Mouse (Mus musculus) mouse trophoblast stem cell (cell line): Measurements from ENCODE around the gene Tada2a.

ENCODE experiments used
- in situ Hi-C, 2 experiments: fragments of 300-500 bp; cut with MseI, MboI; formaldehyde crosslinking; loops; 2 replicates in 1 of 2; 3 replicates in 1 of 2; pipeline ENCODE4 v1.15.1; 2025

The Tada2a gene

GRCm38 (mm10) chr11:84113623-84114022 is 15.8 kb downstream of the Tada2a start:
- in situ Hi-C loops: no loop called here

- in situ Hi-C loops: no loop called here
Observed at GRCm38 (mm10) chr11:84107137-84107536, 22.3 kb downstream of the Tada2a start.

GRCm38 (mm10) chr11:84104036-84104435 is 25.4 kb downstream of the Tada2a start:
- in situ Hi-C loops: no loop called here

- in situ Hi-C loops: no loop called here
Observed at GRCm38 (mm10) chr11:84101182-84101581, 28.2 kb downstream of the Tada2a start.

- in situ Hi-C loops: no loop called here
Observed at GRCm38 (mm10) chr11:84097251-84097998, 32.0 kb downstream of the Tada2a start.

- in situ Hi-C loops: no loop called here
Observed at GRCm38 (mm10) chr11:84095084-84095483, 34.3 kb downstream of the Tada2a start.

- in situ Hi-C loops: no loop called here
Observed at GRCm38 (mm10) chr11:84090572-84090971, 38.8 kb downstream of the Tada2a start.

- in situ Hi-C loops: no loop called here
Observed at GRCm38 (mm10) chr11:84081901-84082300, 47.5 kb downstream of the Tada2a start.

- in situ Hi-C loops: no loop called here
Observed at GRCm38 (mm10) chr11:84080327-84080726, 49.1 kb downstream of the Tada2a start.

GRCm38 (mm10) chr11:84079887-84080286 is 49.5 kb downstream of the Tada2a start:
- in situ Hi-C loops: no loop called here

- in situ Hi-C loops: no loop called here
Observed at GRCm38 (mm10) chr11:84079361-84079760, 50.0 kb downstream of the Tada2a start.

- in situ Hi-C loops: no loop called here
Observed at GRCm38 (mm10) chr11:84078601-84079000, 50.8 kb downstream of the Tada2a start.

- in situ Hi-C loops: no loop called here
Observed at GRCm38 (mm10) chr11:84077008-84077407, 52.4 kb downstream of the Tada2a start.

- in situ Hi-C loops: no loop called here
Observed at GRCm38 (mm10) chr11:84073816-84074764, 55.3 kb downstream of the Tada2a start.

GRCm38 (mm10) chr11:84072904-84073651 is 56.3 kb downstream of the Tada2a start:
- in situ Hi-C loops: no loop called here

GRCm38 (mm10) chr11:84069034-84069370 is 60.4 kb downstream of the Tada2a start, which contains the start of gene Dusp14:
Gene Dusp14, minus strand, starts transcription at chr11:84069261.
- in situ Hi-C loops: no loop called here

GRCm38 (mm10) chr11:84068191-84069033 is 61.0 kb downstream of the Tada2a start:
- in situ Hi-C loops: no loop called here

- in situ Hi-C loops: no loop called here
Observed at GRCm38 (mm10) chr11:84067720-84068190, 61.6 kb downstream of the Tada2a start.

- in situ Hi-C loops: no loop called here
Observed at GRCm38 (mm10) chr11:84066927-84067645, 62.3 kb downstream of the Tada2a start.

GRCm38 (mm10) chr11:84066071-84066481 is 63.3 kb downstream of the Tada2a start:
- in situ Hi-C loops: no loop called here
